Mouse (Mus musculus) adrenal gland, adult 2 months (tissue): ENCODE data around the gene Ankrd9. TPM values are rescaled to one million over a fixed set of nuclear protein-coding genes. Genes with fewer than 3 reads are reported as not detected.

Source experiments
- DNase-seq: peaks from one replicate; pipeline ENCODE4 v3.0.0; 2021
- polyA plus RNA-seq: library from polyadenylated mRNA; depleted of rRNA; stranded (reverse); fragments of >200 nt; gene quantifications from 2 replicates; pipeline ENCODE4 v1.2.3, GENCODE M21; 2012; rRNA removed
- total RNA-seq, 2 experiments: library from RNA; stranded (reverse); gene quantifications; 2 replicates each; pipeline ENCODE4 v1.2.3; 2021

Gene Ankrd9
- total and polyA plus RNA-seq, 3 experiments: 30.4 to 110 (median 42.7) TPM

DNA sequence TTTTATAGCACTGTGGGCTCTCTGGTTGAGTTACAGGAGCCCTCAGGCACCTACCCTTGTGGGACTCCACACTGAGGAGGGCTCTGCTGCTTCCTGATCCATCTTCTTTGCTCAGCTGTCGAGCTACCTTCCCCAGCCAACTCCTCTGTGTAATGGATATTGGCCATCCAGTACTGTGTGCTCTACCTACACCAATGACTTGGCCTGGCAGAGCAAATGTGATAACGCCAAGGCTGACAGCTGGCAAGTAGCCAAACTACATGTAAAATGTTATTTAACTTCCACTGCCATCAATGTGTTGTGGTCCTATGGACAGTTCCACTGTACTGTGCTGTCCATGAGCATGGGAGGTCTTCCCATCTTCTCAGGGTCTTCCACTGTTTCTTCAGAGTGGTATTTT lies 16.9 kb downstream of the Ankrd9 start:
- no peak for DNase-seq

DNA sequence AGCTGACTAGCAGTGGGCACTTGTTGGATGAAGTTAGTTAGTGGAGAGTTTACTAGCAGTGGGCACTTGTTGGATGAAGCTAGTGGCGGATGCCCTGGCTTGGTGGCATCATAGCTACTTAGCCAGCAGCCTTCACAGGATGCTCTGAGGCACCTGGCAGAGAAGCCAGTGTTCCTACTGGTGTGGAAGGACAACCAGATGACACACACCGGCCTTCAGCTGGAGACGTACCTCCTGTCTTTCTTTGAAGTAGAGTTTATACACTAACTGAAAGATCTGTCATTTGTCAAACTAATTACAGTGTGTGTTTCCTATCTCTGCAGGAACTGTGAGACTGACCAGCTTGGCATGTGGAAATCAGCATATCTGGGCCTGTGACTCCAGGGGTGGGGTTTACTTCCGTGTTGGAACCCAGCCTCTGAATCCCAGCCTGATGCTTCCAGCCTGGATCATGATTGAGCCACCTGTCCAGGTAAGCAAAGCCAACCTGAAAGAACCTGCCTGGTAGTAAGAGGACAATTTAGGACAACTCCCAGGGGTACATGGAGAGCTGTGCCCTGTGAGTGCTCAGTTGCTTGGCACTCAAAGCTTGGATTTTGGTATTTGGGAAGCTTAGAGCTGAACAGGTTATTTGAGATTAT lies 24.4 kb downstream of the Ankrd9 start:
- DNase-seq: peak; percentile 51

DNA sequence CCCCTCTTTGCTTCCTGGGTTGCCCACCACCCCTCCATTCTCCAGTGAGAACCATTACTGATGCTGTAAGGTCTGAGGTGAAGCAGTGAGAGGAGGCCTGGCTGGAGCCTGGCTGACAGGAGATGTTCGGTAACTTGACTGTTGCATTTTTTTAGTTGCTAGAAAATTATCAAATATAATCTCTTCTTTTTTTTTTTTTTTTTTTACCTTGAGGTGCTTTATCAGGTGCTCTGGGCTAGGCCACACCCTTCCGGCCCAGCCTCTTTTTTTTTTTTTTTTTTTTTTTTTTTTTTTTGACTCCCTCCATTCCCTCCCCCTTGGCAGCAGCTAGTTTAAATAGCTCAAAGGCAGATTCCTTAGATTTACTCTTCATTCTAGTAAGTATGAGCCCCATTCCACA lies 24.9 kb downstream of the Ankrd9 start:
- no peak for DNase-seq

DNA sequence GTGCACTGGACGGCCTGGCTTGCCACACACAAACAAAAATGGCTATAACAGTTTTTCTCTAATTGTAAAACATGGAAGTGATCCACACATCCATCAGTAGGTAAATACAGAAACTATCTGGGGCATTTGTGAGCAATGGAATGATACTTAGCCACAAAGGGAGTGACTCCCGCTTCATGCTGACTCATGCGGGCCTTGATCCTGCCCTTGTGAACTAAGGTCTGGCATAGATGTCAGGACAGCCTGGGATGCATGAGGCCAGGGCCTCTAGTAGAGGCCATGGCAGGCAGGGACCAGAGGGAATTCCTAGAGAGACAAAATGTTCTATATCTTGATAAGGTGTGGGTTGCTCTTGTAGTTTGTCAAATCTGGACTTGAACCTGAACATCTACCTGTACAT lies 25.4 kb downstream of the Ankrd9 start:
- peak; percentile 88 for DNase-seq

DNA sequence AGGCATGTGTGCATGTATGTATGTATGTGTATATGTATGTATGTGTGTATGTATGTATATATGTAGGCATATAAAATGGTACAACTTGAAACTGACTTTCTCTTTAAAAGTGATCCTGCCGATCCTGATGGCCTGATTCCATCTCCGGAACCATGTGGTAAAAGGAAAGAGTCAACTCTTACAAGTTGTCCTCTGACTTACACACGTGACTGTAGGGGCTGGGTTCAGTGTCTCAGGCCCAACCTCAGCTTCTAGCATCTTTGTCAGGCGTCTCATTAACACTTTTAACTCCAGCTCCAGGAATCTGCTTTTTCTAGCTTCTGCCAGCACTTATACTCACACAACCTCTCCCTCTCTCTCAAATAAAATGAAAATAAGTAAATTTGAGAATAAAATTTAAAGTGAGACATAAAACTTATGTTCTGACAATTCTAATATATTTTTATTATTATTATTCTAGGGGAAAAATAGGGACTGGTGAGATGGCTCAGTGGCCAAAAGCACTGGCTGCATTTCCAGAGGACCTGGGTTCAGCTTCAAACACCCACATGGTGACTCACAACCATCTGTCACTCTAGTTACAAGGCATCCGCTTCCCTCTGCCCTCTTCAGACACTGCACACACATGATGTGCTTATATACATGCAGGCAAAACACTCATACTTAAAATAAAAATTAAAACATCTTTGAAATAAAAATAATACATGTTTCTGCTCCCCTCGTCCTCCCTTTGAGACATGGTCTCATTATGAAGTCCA lies 26.0 kb downstream of the Ankrd9 start:
- peak; percentile 65 for DNase-seq

DNA sequence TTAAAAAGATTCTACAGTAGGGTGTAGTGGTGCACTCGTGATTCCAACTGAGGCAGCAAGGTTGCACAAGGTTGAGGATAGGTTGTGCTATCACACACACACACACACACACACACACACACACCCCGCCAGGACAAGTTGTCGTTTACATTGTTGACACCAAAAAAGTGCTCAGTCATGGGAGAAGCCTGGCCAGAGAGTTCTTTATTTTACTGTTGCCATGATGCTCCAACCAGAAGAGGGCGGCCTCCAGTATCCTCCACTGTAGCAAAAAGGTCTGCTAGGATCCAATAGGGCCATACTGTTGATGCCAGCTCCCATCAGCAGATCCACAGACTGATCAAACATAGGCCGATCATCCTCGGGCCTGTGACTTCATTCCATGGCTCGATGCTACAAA lies 27.6 kb downstream of the Ankrd9 start:
- DNase-seq: no peak

DNA sequence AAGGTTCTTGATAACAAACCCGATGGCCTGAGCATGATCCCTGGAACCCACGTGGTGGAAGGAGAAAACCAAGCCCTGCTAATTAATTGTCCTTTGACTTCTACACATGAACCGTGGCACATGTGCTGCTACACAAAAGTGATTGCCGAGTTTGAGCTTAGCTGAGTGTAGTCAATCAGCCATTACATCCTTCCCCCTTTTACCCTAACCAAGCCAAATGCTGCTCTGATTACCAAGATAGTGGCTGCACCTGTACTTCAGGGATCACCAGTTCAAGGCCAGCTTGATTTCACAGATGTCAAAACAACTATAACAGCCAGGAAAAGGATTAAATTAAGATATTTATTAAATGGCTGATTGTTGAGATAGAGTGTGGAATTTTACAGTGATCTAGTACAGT lies 28.7 kb downstream of the Ankrd9 start:
- no peak for DNase-seq

DNA sequence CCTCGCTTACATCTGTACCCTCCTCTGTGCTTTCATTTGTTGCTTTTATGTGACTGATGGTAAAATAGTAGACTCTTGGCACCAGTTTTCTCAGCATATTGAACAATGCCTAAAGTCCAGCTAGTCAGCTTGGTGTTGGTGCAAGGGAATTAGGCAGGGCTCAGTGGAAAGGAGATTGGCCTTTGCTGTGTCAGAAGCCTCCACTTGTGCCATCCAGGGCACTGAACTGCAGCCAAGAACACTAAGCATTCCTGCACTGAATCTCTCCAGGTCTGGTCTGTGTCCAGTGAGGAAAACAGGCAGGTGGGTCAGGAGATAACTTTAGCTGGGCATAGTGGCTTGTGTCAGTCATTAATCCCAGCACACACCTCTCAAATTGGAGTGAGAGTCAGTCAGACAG lies 29.4 kb downstream of the Ankrd9 start:
- DNase-seq: no peak

DNA sequence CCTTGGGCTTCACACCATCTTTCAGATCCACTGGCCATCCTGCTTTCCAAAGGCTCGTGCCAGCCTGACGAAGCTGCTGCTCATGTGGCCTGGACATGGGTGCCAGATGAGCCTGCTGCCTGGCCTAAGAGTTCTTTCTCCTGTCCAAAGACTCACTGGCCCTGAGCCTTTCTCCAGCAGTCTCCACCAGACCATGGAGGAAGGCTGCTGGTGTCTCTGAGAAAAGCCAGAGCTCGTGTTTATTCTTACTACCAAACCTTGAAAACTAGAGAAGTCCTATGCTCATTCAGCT lies 30.0 kb downstream of the Ankrd9 start:
- DNase-seq: no peak

DNA sequence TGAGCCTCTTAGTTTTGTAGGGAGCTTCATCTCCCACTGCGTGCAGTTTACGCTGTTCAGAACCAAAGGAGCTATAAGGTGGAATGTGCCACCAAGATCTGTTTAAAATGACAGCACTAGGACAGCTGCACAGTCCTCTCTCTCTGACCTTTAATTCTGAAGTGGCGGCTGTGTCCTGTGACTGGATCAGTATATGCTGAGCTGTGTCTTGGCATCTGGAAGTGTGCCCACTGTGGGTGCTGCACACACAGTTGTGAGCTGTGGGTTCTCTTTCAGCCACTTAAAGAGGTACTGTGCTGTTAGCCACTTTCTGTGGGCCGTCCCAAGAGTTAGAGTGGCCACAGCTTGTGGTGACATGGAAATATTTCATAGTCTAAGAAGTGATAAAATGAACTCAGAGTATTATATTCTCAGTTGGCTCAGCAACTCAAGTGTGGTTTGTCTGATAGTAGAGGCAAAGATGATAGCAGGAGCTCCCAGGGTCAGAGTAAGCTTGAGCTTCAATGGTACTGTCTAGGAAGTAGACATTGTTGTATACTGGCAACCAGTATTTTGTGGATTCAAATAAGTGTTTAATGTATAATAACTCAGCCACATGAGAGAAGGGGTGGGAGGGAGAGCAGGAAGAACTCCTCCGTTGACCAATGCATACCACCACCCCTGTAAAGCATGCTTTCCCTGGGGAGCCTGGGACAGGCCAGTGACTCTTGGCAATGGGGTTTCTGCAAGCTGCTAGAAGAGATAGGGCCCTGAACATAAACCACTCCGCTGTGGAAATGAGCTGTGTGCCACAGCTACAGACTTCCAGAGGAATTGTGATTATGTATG lies 30.5 kb downstream of the Ankrd9 start:
- no peak for DNase-seq

DNA sequence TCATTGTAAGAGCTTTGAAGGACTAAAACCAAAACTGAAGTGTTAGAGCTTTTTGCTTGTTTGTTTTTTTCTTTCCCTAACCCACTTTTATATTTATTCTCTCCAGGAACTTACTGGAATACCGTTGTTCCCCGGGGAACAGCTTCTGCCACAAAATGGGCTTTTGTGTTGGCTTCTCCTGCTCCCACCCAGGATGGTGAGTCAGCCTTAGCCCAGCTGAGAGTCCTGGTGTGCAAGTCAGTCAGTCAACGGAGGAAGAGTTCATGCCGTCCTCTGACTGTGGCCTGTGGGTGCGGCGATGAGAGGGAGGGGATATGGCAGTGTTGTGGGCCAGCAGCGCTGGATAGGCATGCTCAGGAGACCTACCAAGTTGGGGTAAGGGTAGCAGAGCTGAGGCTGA lies 32.6 kb downstream of the Ankrd9 start:
- DNase-seq: no peak

DNA sequence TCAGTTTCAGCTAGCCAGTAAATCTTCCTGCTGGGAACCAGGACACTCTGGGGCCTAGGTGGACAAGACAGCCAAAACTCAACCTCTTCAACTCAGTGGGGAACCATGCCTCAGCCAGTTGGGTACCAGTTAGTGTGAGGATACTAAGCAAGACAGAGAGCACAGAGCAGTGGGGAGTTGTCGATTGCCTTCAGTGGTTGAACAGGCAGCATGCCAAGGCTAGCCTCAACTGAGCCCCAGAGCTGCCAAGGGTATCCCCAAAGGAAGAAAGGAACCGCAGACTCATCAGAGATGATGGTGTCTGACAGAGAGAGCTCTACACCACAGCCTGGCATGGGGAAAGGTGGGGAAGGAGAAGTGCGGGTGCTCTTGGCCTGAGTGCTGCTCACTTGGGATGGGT lies 38.0 kb downstream of the Ankrd9 start:
- DNase-seq: no peak

DNA sequence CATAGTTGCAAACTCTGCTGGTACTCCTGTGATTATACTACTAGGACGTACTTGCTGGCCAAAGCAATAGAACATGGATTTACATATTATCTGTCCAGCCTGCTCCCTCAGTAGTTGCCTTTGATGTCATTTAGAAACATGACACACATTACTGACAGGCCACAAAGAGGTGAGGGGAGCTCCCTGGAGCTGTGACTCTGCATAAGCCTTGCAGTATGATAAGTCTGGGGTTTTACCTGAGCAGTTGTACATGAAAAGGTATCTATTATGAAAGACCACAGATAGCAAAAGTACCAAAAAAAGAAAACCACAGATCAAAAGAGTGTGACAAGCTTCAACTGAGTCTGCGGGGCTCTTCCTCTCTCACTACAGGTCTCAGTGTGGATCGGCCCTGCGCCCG lies 39.5 kb downstream of the Ankrd9 start:
- DNase-seq: no peak

DNA sequence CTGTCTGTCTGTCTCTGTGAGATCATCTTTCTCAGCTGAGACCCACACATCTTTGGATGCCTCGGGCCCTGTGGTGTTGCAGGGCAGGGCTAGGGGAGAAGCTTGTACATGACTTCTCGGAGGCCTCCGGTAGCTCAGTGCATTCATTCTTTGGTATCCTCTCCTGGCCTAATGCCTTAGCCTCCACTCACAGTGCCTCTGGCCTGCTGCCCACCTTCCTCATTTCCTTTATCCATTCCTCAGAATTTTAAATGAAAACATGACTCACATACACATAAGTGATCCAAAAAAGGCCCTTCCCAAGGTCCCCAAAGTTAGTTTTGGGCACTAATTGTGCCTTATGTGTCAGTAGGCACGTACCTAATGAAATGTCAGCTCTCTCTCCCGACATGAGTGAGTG lies 41.3 kb downstream of the Ankrd9 start:
- peak; percentile 67 for DNase-seq

DNA sequence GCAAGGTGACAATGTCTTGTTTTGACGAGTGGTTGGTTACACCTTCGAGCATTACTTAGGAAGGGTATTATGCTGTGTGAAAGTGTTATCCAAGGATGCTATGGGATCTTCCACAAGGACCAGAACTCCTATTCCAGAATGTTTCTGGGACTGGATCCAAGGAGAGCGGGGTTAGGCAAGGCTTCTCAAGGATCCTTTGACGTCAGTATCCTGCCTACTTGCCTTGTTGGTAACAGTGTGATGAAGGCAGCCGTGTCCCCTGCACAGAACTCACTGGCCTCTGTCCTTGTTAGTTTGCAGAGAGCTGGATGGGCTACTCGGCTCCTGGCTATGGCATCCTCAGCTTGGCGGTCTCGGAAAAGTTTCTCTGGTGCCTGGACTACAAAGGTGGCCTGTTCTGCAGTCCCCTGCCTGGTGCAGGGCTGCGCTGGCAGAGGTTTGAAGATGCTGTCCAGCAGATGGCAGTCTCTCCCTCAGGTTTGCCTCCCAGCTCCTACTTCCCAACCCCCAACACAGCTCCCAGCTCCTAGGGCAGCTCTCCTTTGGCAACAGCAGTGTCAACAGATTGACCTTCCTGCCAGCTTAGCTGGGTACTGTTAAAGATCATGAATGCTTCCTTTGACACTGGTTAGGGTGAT lies 42.7 kb downstream of the Ankrd9 start:
- DNase-seq: peak; percentile 91

DNA sequence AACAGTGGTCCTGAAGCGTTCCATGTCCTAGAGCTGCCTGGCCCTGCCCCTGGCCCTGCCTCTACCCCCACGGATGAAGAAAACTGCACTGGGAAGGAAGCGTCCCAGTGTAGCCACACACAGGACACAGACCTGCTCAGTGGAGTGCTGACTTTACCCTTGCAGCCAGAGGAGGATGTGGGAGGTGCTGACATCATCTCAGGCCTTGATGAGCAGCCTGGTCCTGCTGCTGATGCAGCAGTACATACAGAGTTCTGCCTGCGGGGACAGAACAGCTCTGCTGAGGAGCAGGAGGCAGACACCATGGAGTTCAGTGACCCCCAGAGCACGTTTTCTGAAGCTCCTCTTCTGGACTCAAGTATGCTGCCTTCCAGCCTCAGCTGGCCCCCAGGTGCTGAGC lies 46.0 kb downstream of the Ankrd9 start:
- DNase-seq: no peak

Other genes starting within 250 kb of the Ankrd9 start
- 10 to 100 TPM; 46.8 to 53.3 TPM for gene Wdr20, start 241.1 kb downstream of the Ankrd9 start, total RNA-seq
- gene Wdr20, start 241.1 kb downstream of the Ankrd9 start, polyA plus RNA-seq: 19.1 and 23.8 TPM in 2 replicates
- gene Mok, start 138.1 kb downstream of the Ankrd9 start, total RNA-seq: 1 to 10 TPM; 1.2 to 2.2 TPM
- 1.5 and 1.7 TPM in 2 replicates for gene Mok, start 138.1 kb downstream of the Ankrd9 start, polyA plus RNA-seq
- gene Zfp839, start 128.8 kb downstream of the Ankrd9 start, total RNA-seq: 10 to 100 TPM; 11.1 to 14.1 TPM
- gene Zfp839, start 128.8 kb downstream of the Ankrd9 start, polyA plus RNA-seq: 6.9 and 8.5 TPM in 2 replicates
- gene Cinp, start 89.9 kb downstream of the Ankrd9 start, total RNA-seq: 10 to 100 TPM; 41.0 to 41.9 TPM
- 51.2 and 52.8 TPM in 2 replicates for gene Cinp, start 89.9 kb downstream of the Ankrd9 start, polyA plus RNA-seq
- 1 to 10 TPM; 8.2 TPM for gene Tecpr2, start 89.8 kb downstream of the Ankrd9 start, total RNA-seq
- gene Tecpr2, start 89.8 kb downstream of the Ankrd9 start, polyA plus RNA-seq: 6.1 and 7.0 TPM in 2 replicates
- gene Rcor1, start 60.3 kb upstream of the Ankrd9 start, total RNA-seq: 10 to 100 TPM; 35.7 to 63.8 TPM
- gene Rcor1, start 60.3 kb upstream of the Ankrd9 start, polyA plus RNA-seq: 5.3 and 8.0 TPM in 2 replicates
- gene Traf3, start 187.3 kb upstream of the Ankrd9 start, total RNA-seq: 10 to 100 TPM; 25.7 to 35.6 TPM
- gene Traf3, start 187.3 kb upstream of the Ankrd9 start, polyA plus RNA-seq: 22.7 and 23.3 TPM in 2 replicates
- gene 4930595D18Rik, start 205.5 kb upstream of the Ankrd9 start, total RNA-seq: not detected
- gene 4930595D18Rik, start 205.5 kb upstream of the Ankrd9 start, polyA plus RNA-seq: not detected in 2 replicates